Mouse (Mus musculus) urinary bladder, postnatal 36 days (tissue): ENCODE data around the gene Epsti1.
"Not testable (repeated sequence)": the region's sequence is repeated elsewhere in the genome, so short reads cannot be mapped to it uniquely, and the experiment has no call there.

ENCODE experiments used
- DNase-seq, 2 experiments: peaks; one replicate each; pipeline ENCODE4 v3.0.0; 2022; ENCODE audit warnings: low spot score in 2 of 2, mixed read lengths in 1 of 2

Epsti1 gene

GRCm38 (mm10) chr14:77904171-77904762 lies at the start of gene Epsti1:
Epsti1 (plus strand) TSS chr14:77904239.
- no peak for DNase-seq

- DNase-seq, result no peak
Measured at GRCm38 (mm10) chr14:77859894-77860293, 44.1 kb upstream of the Epsti1 start.

GRCm38 (mm10) chr14:77860841-77861560 lies 43.0 kb upstream of the Epsti1 start:
- no peak for DNase-seq

- DNase-seq, result no peak
Measured at GRCm38 (mm10) chr14:77864051-77864450, 40.0 kb upstream of the Epsti1 start.

- DNase-seq, result no peak
Measured at GRCm38 (mm10) chr14:77864510-77864909, 39.5 kb upstream of the Epsti1 start.

GRCm38 (mm10) chr14:77867601-77868000 lies 36.4 kb upstream of the Epsti1 start:
- DNase-seq, result no peak

- DNase-seq, result no peak
Measured at GRCm38 (mm10) chr14:77870926-77871325, 33.1 kb upstream of the Epsti1 start.

- DNase-seq, result no peak
Measured at GRCm38 (mm10) chr14:77871380-77871975, 32.6 kb upstream of the Epsti1 start.

GRCm38 (mm10) chr14:77874304-77875241 lies 29.5 kb upstream of the Epsti1 start, which contains the start of gene Dnajc15:
Dnajc15 (minus strand) TSS chr14:77875125.
- DNase-seq, result peak; percentile 82 to 86

- DNase-seq, result no peak
Measured at GRCm38 (mm10) chr14:77876199-77876598, 27.8 kb upstream of the Epsti1 start.

GRCm38 (mm10) chr14:77877876-77878275 lies 26.2 kb upstream of the Epsti1 start:
- DNase-seq, result not testable (repeated sequence)

- no peak for DNase-seq
Measured at GRCm38 (mm10) chr14:77881998-77882397, 22.0 kb upstream of the Epsti1 start.

GRCm38 (mm10) chr14:77882669-77883068 lies 21.4 kb upstream of the Epsti1 start:
- DNase-seq, result no peak

GRCm38 (mm10) chr14:77886376-77886775 lies 17.7 kb upstream of the Epsti1 start:
- DNase-seq, result no peak

GRCm38 (mm10) chr14:77886941-77887340 lies 17.1 kb upstream of the Epsti1 start:
- DNase-seq, result no peak

GRCm38 (mm10) chr14:77889911-77890310 lies 14.1 kb upstream of the Epsti1 start:
- no peak for DNase-seq

- DNase-seq, result no peak
Measured at GRCm38 (mm10) chr14:77895951-77896350, 8.1 kb upstream of the Epsti1 start.

- DNase-seq, result no peak
Measured at GRCm38 (mm10) chr14:77902541-77902940, 1.5 kb upstream of the Epsti1 start.

- DNase-seq, result no peak
Measured at GRCm38 (mm10) chr14:77905466-77905865, 1.4 kb downstream of the Epsti1 start.

- no peak for DNase-seq
Measured at GRCm38 (mm10) chr14:77906586-77906985, 2.5 kb downstream of the Epsti1 start.

GRCm38 (mm10) chr14:77915776-77916175 lies 11.7 kb downstream of the Epsti1 start:
- DNase-seq, result no peak

GRCm38 (mm10) chr14:77921641-77922040 lies 17.6 kb downstream of the Epsti1 start:
- DNase-seq, result no peak
